Mouse (Mus musculus) mature B cell (primary cell): ENCODE results near the gene Rffl.

Experiments
- in situ Hi-C: fragments of 300-500 bp; cut with MboI; formaldehyde crosslinking; loops from 2 replicates; pipeline ENCODE4 v1.14.3; 2019

Rffl gene

GRCm38 (mm10) chr11:82871031-82871446, at the start of gene Rffl:
Rffl (minus strand) TSS chr11:82871210.
- in situ Hi-C loops = loop anchor here (10.0 kb wide), 1 partner anchor 106 kb away; the partner anchor contains the start of genes Cct6b and Zfp830

- in situ Hi-C loops = loop anchor here (25.0 kb wide), 1 partner anchor 267 kb away; the partner anchor contains the start of genes Slfn3 and Slfn4
These were observed 49.8 kb upstream of the Rffl start for GRCm38 (mm10) chr11:82920768-82921167.

GRCm38 (mm10) chr11:82914711-82915352, 43.8 kb upstream of the Rffl start:
- in situ Hi-C loops = loop anchor here (5.0 to 25.0 kb wide), 2 partner anchors 47 to 272 kb away; partner anchors contain the start of genes Slfn3 and Slfn4

GRCm38 (mm10) chr11:82910679-82911389, 39.8 kb upstream of the Rffl start:
- in situ Hi-C loops = loop anchor here (25.0 kb wide), 1 partner anchor 276 kb away; the partner anchor contains the start of genes Slfn3 and Slfn4

DNA sequence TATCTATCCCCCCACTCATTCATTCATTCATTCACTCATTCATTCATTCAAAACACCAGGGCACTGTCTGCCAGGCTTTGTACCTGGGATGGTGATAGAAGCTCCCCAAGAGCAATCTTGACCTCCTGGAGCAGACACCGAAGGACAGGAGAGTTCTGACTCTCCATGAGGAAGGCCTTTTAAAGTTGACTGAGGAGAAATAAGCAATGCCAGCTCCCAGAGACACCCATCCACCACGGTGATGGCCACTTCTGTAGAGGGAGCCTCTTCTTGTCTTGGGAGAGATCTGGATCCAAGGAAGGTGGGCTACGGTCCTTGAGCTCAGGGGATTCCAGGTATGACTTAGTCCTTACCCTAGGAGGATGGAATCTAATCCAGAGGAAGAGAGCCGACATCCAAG, 39.2 kb upstream of the Rffl start, which contains the start of gene Unc45b:
TSS of gene Unc45b (plus strand) at position 301 of the 400 bp plus-strand sequence.
- in situ Hi-C loops = loop anchor here (25.0 kb wide), 1 partner anchor 277 kb away; the partner anchor contains the start of genes Slfn3 and Slfn4

GRCm38 (mm10) chr11:82908608-82908989, 37.6 kb upstream of the Rffl start:
- in situ Hi-C loops = loop anchor here (25.0 kb wide), 1 partner anchor 279 kb away; the partner anchor contains the start of genes Slfn3 and Slfn4

GRCm38 (mm10) chr11:82907651-82908607, 36.9 kb upstream of the Rffl start, which contains the start of gene Nle1:
Nle1 (minus strand) TSS chr11:82908411.
- in situ Hi-C loops = loop anchor here (25.0 kb wide), 1 partner anchor 279 kb away; the partner anchor contains the start of genes Slfn3 and Slfn4

DNA sequence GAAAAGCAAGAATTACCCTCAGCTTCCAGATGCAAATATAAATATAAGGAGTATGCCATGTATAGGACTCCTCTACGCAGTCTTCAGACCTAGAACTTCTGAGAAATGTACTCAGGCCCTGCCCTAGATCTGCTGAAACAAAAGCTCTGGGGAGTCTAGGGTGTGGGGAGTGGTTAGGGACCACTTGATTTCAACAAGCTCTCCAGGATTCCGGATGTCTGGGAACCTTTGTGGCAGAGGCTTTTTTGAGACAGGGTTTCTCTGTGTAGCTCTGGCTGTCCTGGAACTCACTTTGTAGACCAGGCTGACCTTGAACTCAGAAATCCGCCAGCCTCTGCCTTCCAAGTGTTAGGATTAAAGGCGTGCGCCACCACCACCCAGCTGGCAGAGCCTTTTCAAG, 34.8 kb upstream of the Rffl start:
- in situ Hi-C loops = loop anchor here (25.0 kb wide), 1 partner anchor 281 kb away; the partner anchor contains the start of genes Slfn3 and Slfn4

- in situ Hi-C loops = loop anchor here (25.0 kb wide), 1 partner anchor 282 kb away; the partner anchor contains the start of genes Slfn3 and Slfn4
These were observed 33.9 kb upstream of the Rffl start for GRCm38 (mm10) chr11:82904952-82905351.

DNA sequence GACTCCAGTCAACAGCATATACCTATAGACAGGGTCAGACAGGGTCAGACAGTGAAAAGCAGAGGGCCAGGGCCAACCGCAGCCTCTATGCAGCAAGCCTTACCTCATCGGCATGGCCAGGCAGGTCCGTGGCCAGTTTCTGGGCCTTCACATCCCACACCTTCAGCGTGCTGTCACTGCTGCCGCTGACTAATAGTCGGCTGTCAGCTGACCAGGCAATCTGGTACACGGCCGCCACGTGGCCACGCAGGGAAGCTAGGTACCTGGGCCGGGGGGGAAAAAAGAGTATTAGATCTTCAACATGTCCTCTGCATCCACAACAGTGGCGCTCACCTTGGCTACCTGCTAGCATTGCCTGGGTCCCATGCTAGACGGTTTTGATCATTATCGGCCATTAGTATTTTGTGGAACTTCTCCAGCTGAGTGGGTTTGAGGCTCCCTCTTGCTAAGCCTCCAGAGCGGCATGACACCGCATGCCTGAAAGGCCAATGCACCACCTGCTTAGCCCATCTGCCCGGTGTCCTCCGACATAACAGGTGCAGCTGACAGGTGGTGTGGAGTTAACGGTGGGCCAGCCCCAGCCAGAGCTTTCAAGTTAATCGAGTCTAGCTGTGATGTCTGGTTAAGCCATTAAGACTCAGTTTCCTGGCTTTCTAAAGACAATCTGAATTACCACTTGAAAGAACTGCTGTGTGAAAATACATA, 30.7 kb upstream of the Rffl start:
- in situ Hi-C loops = loop anchor here (25.0 kb wide), 1 partner anchor 286 kb away; the partner anchor contains the start of genes Slfn3 and Slfn4

- in situ Hi-C loops = loop anchor here (25.0 kb wide), 3 partner anchors 287 to 662 kb away; partner anchors contain the start of genes Slfn3 and Slfn4
These were observed 28.7 kb upstream of the Rffl start for GRCm38 (mm10) chr11:82899720-82900119.

DNA sequence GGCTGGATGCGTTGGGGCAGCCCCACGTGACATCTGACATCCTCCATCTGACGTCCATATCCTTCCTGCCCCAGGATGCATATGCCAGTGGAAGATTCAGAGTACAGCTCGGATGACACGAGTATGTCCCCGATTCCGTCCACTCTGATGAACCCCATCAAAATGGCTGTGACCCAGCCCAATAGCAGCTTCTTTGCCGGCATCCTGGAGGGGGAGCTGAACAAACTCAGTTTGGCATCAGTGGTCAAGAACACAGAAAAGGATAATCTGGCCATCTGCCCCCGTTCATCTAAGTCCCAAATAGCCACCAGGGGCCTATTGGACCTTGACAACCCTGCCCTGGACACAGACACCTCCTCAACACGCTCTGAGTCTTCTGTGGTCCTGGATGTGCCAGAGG, 26.5 kb upstream of the Rffl start:
- in situ Hi-C loops = loop anchor here (25.0 kb wide), 2 partner anchors 285 to 660 kb away; no protein-coding TSS in a partner anchor

GRCm38 (mm10) chr11:82891936-82892335, 20.9 kb upstream of the Rffl start, which contains the start of gene Fndc8:
Fndc8 (plus strand) TSS chr11:82892124.
- in situ Hi-C loops = loop anchor here (25.0 kb wide), 2 partner anchors 280 to 655 kb away; no protein-coding TSS in a partner anchor

- in situ Hi-C loops = loop anchor here (25.0 kb wide), 2 partner anchors 278 to 653 kb away; no protein-coding TSS in a partner anchor
These were observed 19.3 kb upstream of the Rffl start, which contains the start of gene Rad51d for GRCm38 (mm10) chr11:82890342-82890762. Rad51d (minus strand) TSS chr11:82890614.

- in situ Hi-C loops = loop anchor here (25.0 kb wide), 2 partner anchors 277 to 652 kb away; no protein-coding TSS in a partner anchor
These were observed 18.7 kb upstream of the Rffl start for GRCm38 (mm10) chr11:82889524-82890341.

DNA sequence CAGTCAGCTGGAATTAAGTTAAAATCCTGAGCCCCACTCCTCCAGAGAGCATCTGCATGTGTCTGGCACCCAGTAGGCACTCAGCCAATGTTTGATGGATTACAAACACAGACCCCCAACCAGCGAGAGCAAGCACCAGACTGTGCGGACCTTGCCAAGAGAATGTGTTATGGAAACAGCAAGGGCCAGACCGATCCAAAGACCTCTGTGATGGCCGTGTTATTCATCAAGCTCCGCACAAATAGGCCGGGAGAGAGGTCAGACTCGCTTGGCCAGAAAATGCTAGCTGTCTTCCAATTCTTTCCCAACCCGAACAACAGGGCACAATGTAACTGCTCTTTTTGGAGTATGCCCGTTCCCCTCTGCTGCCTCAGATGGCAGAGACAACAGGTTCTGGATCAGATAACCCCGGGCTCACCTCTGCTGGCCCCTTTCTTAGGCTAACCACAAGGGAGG, 17.5 kb upstream of the Rffl start:
- in situ Hi-C loops = loop anchor here (25.0 kb wide), 2 partner anchors 276 to 651 kb away; no protein-coding TSS in a partner anchor

DNA sequence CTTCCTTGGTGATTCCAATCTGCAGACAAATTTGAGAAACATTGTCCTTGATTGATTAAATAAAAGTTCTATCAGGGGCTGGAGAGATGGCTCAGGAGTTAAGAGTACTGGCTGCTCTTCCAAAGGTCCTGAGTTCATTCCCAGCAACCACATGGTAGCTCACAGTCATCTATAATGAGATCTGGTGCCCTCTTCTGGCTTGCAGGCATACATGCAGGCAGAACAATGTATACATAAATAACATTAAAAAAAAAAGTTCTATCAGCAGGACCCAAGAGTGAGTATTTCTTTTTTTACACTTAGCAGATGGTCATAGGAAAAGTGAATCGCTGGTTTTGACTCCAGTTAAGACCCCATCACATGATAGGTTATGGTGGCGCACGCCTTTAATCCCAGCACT, 15.5 kb upstream of the Rffl start:
- in situ Hi-C loops = loop anchor here (25.0 kb wide), 2 partner anchors 274 to 649 kb away; no protein-coding TSS in a partner anchor

GRCm38 (mm10) chr11:82883180-82883579, 12.2 kb upstream of the Rffl start:
- in situ Hi-C loops = loop anchor here (25.0 kb wide), 2 partner anchors 271 to 646 kb away; no protein-coding TSS in a partner anchor
